ENCODE assay signal across 35 mouse cellular contexts in genomic region chr7:45372371-45372770, GRCm38 (mm10). TPM values are rescaled to one million over a fixed set of nuclear protein-coding genes. Genes with fewer than 3 reads are reported as not detected.
"Had no signal": no experiment of that assay in that cellular context is flagged by ENCODE, and none has a peak within 500 bp of the region (broad histone marks: within the 10 kb centered on the region; RNA-seq: fewer than 3 reads in every experiment).

No protein-coding gene starts in this region.

- H3K4me3 ChIP-seq: heart, adult 2 months; heart, embryonic 13.5 days; heart, embryonic 15.5 days; hindbrain, embryonic 13.5 days; hindbrain, embryonic 15.5 days; kidney, embryonic 15.5 days; limb, embryonic 12.5 days; liver, embryonic 13.5 days; liver, embryonic 15.5 days had no signal

- H3K27ac ChIP-seq: heart, adult 2 months; heart, embryonic 13.5 days; heart, embryonic 15.5 days; hindbrain, embryonic 13.5 days; hindbrain, embryonic 15.5 days; hindbrain, postnatal 0 days; kidney, embryonic 15.5 days; kidney, postnatal 0 days; limb, embryonic 12.5 days; liver, embryonic 13.5 days; liver, embryonic 15.5 days had no signal

- H3K9me3 ChIP-seq: heart, embryonic 13.5 days; heart, embryonic 15.5 days; hindbrain, embryonic 13.5 days; hindbrain, embryonic 15.5 days; kidney, embryonic 15.5 days; limb, embryonic 12.5 days; liver, embryonic 13.5 days; liver, embryonic 15.5 days had no signal

- DNase-seq: gastrocnemius, postnatal 10 days; gastrocnemius, postnatal 36 days; heart, adult 11 months; heart, adult 2 months; heart, postnatal 14 days; heart, postnatal 36 days; kidney, adult 11 months; kidney, adult 2 months; kidney, adult 9 months; kidney, postnatal 14 days; kidney, postnatal 36 days; layer of hippocampus, adult 9-11 months; layer of hippocampus, postnatal 36 days; left cerebral cortex, postnatal 4 days; liver; liver, embryonic 13.5 days; liver, postnatal 0 days had no signal

RNA-seq across cellular contexts. Expression of gene Lin7b, which starts 2.0 kb away (rescaled TPM):
- total RNA-seq: gastrocnemius, postnatal 36 days had no signal
- polyA plus RNA-seq: liver, embryonic 11.5 days; liver, embryonic 13.5 days; liver, embryonic 15.5 days; liver, postnatal 0 days had no signal

RNA-seq across cellular contexts. Expression of gene Ppfia3, which starts 5.6 kb away (rescaled TPM):
- total RNA-seq: heart, postnatal 36 days; hematopoietic stem cell, adult 5-6 weeks had no signal
- polyA plus RNA-seq: liver, postnatal 0 days had no signal

RNA-seq across cellular contexts. Expression of gene Kcna7, which starts 33.1 kb away (rescaled TPM):
- total RNA-seq: hematopoietic stem cell, adult 5-6 weeks; layer of hippocampus, adult 18-20 months; layer of hippocampus, postnatal 14 days; layer of hippocampus, postnatal 36 days; left cerebral cortex, adult 18-20 months; left cerebral cortex, postnatal 10 days; left cerebral cortex, postnatal 25 days had no signal
- polyA plus RNA-seq: hindbrain, embryonic 11.5 days; hindbrain, embryonic 13.5 days; hindbrain, embryonic 15.5 days; hindbrain, postnatal 0 days; intestine, embryonic 14.5 days; kidney, embryonic 15.5 days; liver, embryonic 11.5 days; liver, embryonic 13.5 days; liver, embryonic 15.5 days; liver, postnatal 0 days had no signal

RNA-seq across cellular contexts. Expression of gene Hrc, which starts 37.3 kb away (rescaled TPM):
- total RNA-seq: hematopoietic stem cell, adult 5-6 weeks had no signal
